Mouse (Mus musculus) thymus, postnatal 36 days (tissue): ENCODE results near the gene Itpkc.
"Not testable (repeated sequence)": the region's sequence is repeated elsewhere in the genome, so short reads cannot be mapped to it uniquely, and the experiment has no call there.

Experiments
- DNase-seq, 2 experiments: peaks; one replicate each; pipeline ENCODE4 v3.0.0; 2022; ENCODE audit warnings: mixed read lengths in 2 of 2

Itpkc gene

DNA sequence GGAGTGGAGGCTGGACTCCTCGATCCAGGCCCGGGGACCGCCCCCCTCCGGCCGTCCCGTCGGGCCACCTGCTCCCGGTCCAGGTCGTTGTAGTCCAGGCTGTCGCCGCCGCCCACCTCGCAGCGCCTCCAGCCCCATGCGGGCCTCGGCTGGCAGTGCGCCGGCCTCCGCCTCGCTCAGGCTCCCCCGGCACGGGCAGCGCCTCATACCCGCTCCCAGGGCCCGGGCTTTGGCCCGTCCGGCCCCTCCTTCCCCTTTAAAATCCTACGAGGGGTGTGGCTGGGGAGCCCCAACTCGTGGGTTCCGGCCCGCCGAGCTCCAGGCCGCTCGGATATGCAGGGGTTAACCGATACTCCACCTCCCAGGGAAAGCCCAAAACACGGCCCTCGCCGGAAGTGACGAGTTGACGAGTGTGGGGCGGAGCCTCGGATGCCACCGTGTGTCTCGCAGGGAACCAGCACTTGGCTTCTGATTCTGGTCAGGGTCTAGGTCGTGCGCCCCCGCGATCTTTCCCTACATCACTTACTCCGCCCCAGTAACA is at the start of gene Itpkc:
Gene Itpkc (minus strand): TSS at position 381 of the 541 bp plus-strand sequence.
- DNase-seq, result peak; percentile 88 to 91

DNA sequence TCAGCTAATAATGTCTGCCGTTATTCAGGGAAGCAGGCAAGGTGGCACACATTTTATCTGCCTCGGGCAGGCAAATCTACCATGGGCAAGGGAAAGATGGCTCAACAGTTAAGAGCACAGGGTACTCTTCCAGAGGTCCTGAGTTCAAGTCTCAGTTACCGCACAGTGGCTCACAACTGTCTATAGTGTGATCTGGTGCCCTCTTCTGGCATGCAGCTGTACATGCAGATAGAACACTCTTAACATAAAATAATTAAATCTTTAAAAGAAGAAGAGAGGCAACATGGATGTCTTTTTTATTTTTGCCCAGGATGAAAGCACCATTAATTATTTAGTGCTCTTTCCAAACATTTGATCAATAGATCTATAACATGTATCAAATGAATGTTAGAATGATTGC is 48.7 kb upstream of the Itpkc start:
- DNase-seq, result no peak

DNA sequence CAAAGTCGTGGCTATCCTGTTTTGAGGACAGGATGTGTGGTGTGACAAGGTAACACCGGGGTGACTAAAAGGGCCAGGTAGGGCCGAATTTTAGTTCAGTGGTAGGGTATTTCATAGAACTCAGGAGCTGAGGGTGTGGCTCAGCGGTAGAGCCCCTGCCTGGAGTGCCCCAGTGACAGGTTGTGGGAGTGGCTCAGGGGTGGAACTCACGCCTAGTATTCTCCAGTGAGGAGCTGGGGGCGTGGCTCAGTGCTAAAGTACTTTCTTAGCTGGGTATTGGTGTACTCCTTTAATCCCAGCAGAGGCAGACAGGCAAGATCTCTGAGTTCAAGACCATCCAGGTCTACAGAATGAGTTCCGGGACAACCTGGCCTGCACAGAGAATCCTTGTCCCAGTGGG is 47.6 kb upstream of the Itpkc start:
- no peak for DNase-seq

DNA sequence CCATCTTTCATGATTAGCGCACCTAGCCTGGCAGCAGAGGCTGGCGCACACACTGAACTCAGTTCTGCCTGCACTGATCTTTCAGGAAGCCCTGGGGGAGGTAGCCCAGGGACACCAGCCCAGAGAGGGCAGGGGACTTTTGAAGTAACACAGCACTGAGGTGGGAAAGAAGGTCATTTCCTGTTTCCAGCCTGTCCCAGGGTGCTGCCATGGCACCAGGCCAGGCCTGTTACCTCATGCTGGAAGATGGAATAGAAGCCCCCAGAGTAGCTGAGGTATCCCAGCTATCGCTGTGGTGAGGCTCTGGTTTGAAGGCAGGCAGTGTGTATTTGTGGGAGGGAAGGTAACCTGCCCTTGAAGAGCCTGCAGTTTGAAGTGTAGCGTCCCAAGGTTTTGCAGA is 46.5 kb upstream of the Itpkc start:
- no peak for DNase-seq

DNA sequence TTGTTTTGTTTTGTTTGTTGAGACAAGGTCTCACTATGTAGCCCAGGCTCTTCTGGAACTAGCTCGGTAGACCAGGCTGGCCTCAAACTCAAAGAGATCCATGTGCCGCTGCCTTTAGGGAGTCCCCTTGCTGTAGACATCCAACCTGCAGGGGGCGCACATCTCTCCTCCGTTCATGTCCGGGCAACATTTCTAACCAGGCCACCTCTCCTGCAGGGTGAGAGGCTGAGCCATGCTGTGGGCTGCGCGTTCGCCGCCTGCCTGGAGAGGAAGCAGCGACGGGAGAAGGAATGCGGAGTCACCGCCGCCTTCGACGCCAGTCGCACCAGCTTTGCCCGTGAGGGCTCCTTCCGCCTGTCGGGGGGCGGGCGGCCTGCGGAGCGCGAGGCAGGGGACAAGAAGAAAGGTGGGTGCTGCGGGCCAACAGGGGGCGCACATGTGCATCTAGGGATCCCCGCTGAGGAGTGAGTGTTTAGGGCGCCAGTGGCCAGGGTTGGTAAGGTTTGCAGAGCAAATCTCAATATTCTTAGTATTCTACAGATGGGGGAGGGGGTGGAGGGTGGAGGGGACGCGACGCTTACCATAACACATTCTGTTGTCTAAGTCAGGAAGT is 45.4 kb upstream of the Itpkc start:
- DNase-seq, result peak in 1 of 2 experiments; percentile 39

GRCm38 (mm10) chr7:27271423-27271822 is 43.0 kb upstream of the Itpkc start:
- no peak for DNase-seq

GRCm38 (mm10) chr7:27266515-27267128 is 38.2 kb upstream of the Itpkc start:
- no peak for DNase-seq

DNA sequence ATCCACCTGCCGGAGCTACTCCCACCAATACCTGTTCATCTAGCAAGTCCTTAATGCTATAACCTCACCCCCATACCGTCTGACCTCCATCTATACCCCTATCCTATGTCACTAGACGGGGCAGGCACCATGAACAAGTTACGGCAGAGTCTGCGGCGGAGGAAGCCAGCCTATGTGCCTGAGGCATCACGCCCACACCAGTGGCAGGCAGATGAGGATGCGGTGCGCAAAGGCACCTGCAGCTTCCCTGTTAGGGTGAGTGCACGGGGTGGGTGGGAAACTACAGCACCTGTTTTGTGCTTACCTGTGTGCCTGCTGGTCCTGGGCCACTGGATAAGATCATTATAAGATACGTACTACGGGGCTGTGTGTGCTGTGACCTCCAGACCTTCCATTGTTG is 36.3 kb upstream of the Itpkc start:
- DNase-seq, result no peak

DNA sequence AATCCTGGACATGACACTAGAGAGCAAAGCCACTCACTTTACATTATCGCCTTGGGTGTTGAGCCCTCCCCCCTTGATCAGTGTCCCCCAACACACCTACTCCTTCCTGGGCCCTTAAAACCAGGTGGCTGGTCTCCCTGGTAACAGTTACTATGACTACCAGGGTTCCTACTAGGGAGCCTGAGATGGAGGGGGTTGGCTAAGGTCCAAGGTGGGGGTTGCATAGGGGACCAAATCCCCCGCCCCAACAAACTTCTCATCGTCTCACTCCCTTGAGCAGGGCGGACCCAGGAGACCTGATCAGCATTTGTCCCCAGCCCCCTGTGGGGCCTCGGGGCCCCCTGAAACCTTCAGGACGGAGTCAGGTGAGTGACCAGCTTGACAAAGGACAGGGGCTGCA is 33.4 kb upstream of the Itpkc start:
- DNase-seq, result no peak

DNA sequence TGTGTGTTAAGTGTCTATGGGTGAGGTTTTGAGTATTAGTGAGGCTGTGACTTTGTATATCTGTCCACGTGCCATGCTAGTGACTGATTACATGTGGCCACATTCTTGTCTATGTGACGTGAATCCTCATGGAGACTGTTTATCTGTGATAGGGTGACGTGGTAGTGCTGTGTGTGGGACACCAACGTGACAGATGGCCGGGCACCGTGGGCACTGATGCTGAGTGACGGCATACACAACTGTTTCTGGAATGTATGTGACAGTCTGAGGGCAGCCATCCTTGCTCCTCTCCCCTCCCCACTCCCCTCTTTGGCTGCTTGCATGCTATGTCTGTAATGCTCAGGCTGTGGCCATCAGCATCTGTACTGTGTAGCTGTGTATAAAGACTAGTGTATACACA is 32.4 kb upstream of the Itpkc start:
- no peak for DNase-seq

DNA sequence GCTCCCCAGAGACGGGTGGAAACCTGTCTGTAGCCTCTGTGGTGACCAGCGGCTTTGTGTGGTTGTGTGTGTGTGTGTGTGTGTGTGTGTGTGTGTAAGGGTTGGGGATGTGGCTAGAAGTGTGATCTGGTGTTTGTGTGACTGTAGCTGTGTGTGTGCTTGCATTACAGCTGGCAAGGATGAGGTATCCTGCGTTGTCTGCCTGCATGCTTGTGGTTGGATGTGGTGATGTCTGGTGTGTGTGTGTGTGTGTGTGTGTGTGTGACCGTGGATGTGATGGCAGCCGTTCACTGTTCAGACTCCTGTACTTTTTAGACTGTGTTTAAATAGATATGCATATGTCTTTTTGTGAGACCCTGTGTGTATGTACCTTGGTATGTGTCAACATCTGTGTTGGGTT is 31.3 kb upstream of the Itpkc start:
- no peak for DNase-seq

- no peak for DNase-seq
Measured at GRCm38 (mm10) chr7:27259271-27259721, 30.8 kb upstream of the Itpkc start.

DNA sequence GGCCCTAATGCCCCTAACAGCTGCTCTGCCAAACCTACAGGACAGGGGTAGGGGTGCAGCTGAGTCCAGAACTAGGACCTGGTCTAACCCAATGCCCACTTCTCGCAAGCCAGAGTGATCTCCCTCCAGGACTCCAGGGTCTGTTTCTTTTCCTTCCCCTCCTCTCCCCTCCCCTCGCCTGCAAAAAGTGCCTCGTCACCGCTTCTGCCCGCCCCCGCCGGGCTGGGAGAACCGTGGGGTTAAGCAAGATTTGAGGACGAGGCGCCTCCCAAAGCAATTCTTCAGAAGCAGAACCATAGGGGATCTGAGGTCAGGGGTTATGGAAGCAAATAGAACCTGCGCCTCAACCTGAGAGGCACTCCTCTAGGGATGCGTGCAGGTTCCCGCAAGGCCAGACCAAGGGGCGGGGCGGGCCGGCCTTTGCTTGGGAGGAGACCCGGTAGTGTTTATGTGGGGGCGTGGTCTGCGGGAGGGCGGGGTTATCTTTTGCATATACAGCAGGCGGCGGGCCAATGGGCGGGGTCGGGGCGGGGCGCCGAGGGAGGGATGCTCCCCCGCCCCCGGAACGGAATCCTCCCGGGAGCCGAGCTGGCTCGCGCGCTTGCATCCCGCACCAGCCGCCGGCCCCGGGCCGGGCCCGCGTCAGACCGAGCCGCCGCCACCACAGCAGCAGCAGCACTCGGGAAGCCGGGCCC is 29.9 kb upstream of the Itpkc start, which contains the start of gene Numbl:
Gene Numbl (plus strand): TSS at position 229 of the 695 bp plus-strand sequence.
- peak; percentile 93 for DNase-seq

- no peak for DNase-seq
Measured at GRCm38 (mm10) chr7:27257852-27258204, 29.4 kb upstream of the Itpkc start.

- DNase-seq, result no peak
Measured at GRCm38 (mm10) chr7:27257046-27257851, 28.8 kb upstream of the Itpkc start.

DNA sequence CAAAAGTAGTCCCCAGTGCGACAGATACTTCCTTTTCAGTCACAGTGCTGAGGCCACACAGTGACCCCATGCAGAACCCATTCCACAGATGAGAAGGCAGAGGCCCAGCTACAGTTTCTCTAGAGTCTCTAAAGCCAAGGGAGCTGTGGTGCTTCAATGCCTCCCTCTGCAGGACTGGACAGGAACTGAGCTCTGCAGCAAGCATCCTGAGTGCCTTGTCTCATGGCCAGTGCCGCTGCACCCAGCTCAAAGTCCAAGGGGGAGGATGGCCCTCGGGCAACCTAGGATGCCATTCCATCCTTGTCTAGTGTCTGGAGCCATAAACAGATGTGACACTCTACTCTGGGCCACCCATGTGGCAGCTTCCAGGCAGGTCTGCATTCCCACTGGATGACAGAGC is 27.3 kb upstream of the Itpkc start:
- DNase-seq, result no peak

DNA sequence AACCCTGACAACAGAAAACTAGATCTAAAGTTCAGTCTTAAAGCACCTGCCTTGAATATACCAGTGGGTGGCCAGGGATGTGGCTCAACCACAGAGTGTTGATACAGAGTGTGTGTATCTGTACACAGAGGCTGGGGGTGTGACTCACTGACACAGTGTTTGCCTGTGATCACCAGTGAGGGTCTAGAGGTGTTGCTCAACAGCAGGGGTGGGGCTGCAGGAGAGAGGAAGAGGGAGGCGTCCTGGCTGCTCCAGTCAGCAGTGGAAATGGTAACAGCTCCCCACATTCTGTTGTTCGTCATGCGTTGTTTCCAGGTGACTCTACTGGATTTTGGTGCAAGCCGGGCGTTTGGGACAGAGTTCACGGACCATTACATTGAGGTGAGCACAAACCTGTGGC is 23.5 kb upstream of the Itpkc start:
- DNase-seq, result no peak

DNA sequence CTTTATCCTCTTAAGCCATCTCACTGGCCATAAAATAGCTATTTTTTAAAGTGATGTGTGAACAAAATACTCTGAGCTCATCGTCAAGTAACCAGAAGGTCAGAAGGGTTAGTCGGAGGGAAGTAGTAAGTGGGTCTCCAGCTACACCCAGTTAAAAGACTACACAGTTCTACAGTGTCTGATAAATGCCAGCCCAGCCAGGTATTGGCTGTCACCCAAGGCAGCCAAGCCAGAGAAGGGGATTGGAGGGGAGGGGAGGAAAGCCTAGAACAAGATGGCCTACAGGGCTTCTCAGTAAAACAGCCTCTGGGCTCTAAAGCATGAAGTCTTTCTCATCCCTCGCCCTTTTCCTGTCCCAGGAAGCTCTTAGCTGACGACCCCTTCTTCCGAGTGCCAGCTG is 21.5 kb upstream of the Itpkc start:
- no peak for DNase-seq

- no peak for DNase-seq
Measured at GRCm38 (mm10) chr7:27249146-27249545, 20.7 kb upstream of the Itpkc start.

GRCm38 (mm10) chr7:27244088-27244487 is 15.6 kb upstream of the Itpkc start:
- not testable (repeated sequence) for DNase-seq

DNA sequence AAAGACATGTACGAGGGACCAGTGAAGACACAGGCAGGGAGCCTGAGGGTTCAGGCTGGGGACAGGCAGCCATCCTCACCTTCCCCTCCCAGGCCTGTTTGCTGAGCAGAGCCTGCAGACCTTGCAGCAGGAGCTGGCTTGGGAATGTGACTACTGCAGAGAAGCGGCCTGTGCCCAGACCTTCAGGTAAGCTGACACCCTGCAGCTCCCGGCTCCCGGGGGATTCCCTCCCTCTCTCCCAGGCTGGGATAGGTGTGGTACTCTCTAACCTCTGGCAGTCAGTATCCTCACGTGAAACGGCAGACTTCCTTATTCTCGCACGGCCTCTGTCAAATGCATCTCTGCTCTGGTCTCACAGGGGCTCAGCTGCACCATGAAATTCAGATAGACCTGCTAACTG is 14.8 kb upstream of the Itpkc start:
- DNase-seq, result no peak

- no peak for DNase-seq
Measured at GRCm38 (mm10) chr7:27238568-27238967, 10.1 kb upstream of the Itpkc start.

- no peak for DNase-seq
Measured at GRCm38 (mm10) chr7:27237527-27237926, 9.1 kb upstream of the Itpkc start.
